Mouse (Mus musculus): Measurements from ENCODE around the gene 4930433I11Rik. TPM values are rescaled to one million over a fixed set of nuclear protein-coding genes. Genes with fewer than 3 reads are reported as not detected.

The 4930433I11Rik gene
- total RNA-seq (2012; rRNA removed) (not detected in 2 replicates), polyA plus RNA-seq (2012; ENCODE audit: insufficient read depth in 1 of 2, insufficient read length in 2 of 2, low read depth in 1 of 2, low replicate concordance in 2 of 2, missing spikeins in 1 of 2) (not detected)

DNA sequence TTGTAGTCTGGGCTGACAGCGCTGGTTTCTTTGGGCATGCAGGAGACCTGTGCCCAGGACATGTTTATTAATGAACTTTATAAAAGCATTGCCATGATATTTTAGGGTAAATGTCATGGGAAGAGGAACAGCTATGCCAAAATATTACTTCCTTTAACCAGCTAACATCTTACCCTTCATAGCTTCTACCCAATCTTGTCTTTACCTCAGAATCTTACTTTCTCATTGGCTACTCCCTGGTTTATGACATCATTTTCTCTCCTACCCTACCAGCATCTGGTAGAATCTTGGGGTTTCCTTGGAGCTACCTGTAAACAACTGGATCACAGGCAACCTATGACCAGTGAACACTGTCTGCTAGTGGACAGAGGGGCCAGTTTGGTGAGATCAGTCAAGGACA, at the start of gene 4930433I11Rik:
Gene 4930433I11Rik (plus strand): TSS at position 301 of the 400 bp plus-strand sequence.
- no peak for DNase-seq (ENCODE audit: low read depth, low spot score)
- H3K27ac ChIP-seq (ENCODE audit: control insufficient read depth, low read depth, low read length) = no peak within 1 kb of the TSS
- H3K79me2 ChIP-seq (ENCODE audit: control insufficient read depth, insufficient read depth, low read length, poor library complexity) = no peaks in the 10 kb centered on the region
- H3K4me3 ChIP-seq (ENCODE audit: control insufficient read depth in 1 of 2, insufficient read depth in 1 of 2, low read depth in 2 of 2, low read length in 2 of 2) = no peak within 1 kb of the TSS
- H3K27me3 ChIP-seq (ENCODE audit: control insufficient read depth in 1 of 2, insufficient read depth in 2 of 2, low read length in 2 of 2) = no peaks in the 10 kb centered on the region
- no peaks in the 10 kb centered on the region for H3K4me1 ChIP-seq (ENCODE audit: control insufficient read depth in 1 of 2, insufficient read depth in 2 of 2, low read length in 2 of 2)
- H3K36me3 ChIP-seq (ENCODE audit: control insufficient read depth in 1 of 2, insufficient read depth in 2 of 2, low read length in 2 of 2) = no peaks in the 10 kb centered on the region
- no peak within 1 kb of the TSS for H3K9ac ChIP-seq (ENCODE audit: control insufficient read depth, low read depth, low read length, poor library complexity, severe bottlenecking)
- TF ChIP-seq MYB (IDR thresholded peaks at IDR 0.05; ENCODE audit: low read depth, low read length) (no peak), CHD1 (IDR thresholded peaks at IDR 0.05; ENCODE audit: low read depth, low read length) (no peak), E2F4 (IDR thresholded peaks at IDR 0.05; ENCODE audit: borderline replicate concordance, low read depth, low read length) (no peak), CTCF (IDR thresholded peaks at IDR 0.05 in 2 of 3, conservative IDR thresholded peaks at IDR 0.05 in 1 of 3; ENCODE audit: control insufficient read depth in 1 of 3, insufficient read depth in 1 of 3, low read depth in 2 of 3, low read length in 3 of 3, poor library complexity in 1 of 3, severe bottlenecking in 1 of 3) (no peak), MAX (IDR thresholded peaks at IDR 0.05; ENCODE audit: low read length) (no peak), ZMIZ1 (IDR thresholded peaks at IDR 0.05; ENCODE audit: low read depth, low read length) (no peak), GATA1 (IDR thresholded peaks at IDR 0.05; ENCODE audit: low read depth, low read length) (no peak), ETS1 (IDR thresholded peaks at IDR 0.05; ENCODE audit: low read depth, low read length) (no peak), TBP (IDR thresholded peaks at IDR 0.05; ENCODE audit: low read depth, low read length) (no peak), JUND (IDR thresholded peaks at IDR 0.05; ENCODE audit: low read depth, low read length) (no peak), ZC3H11A (IDR thresholded peaks at IDR 0.05; ENCODE audit: low read depth, low read length) (no peak), USF2 (IDR thresholded peaks at IDR 0.05; ENCODE audit: borderline replicate concordance in 1 of 2, insufficient read depth in 1 of 2, low read depth in 1 of 2, low read length in 2 of 2) (no peak), MAFK (IDR thresholded peaks at IDR 0.05; ENCODE audit: borderline replicate concordance, low read depth, low read length) (no peak), HCFC1 (IDR thresholded peaks at IDR 0.05; ENCODE audit: low read depth, low read length) (no peak), TCF12 (IDR thresholded peaks at IDR 0.05; ENCODE audit: low read depth, low read length) (no peak), GABPA (IDR thresholded peaks at IDR 0.05; ENCODE audit: low read depth, low read length) (no peak), POLR2AphosphoS2 (IDR thresholded peaks at IDR 0.05; ENCODE audit: low read length) (no peak), RAD21 (IDR thresholded peaks at IDR 0.05; ENCODE audit: low read depth, low read length) (no peak), RCOR1 (IDR thresholded peaks at IDR 0.05; ENCODE audit: low read depth, low read length) (no peak), UBTF (IDR thresholded peaks at IDR 0.05; ENCODE audit: borderline replicate concordance, insufficient read depth, low read depth, low read length) (no peak)
- no peaks in the 10 kb centered on the region for H3K9me3 ChIP-seq (replicated peaks; ENCODE audit: insufficient read depth, low read length)

DNA sequence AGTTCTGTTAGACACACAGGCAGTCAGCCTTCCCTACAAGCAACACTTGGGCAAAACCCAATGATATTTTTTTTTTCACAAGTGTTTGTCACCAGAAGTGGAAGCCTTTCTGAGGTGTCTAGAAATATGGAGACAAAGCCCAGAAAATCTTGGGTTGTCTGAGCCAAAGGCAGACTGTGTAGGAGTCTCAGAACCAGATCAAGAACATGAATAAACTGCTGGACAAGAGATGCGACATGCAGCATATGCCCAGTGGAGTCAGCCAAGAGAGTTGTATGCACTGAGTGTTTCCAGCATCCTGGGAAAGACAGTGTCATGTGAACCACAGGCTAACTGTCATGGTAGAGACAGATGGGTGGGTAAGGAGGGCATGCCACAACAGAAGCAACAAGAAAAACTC, 48.0 kb upstream of the 4930433I11Rik start:
- H3K36me3 ChIP-seq (ENCODE audit: control insufficient read depth in 1 of 2, insufficient read depth in 2 of 2, low read length in 2 of 2) = no peaks in the 10 kb centered on the region
- H3K27ac ChIP-seq (ENCODE audit: control insufficient read depth, low read depth, low read length) = no peak overlapping the region
- no peak overlapping the region for H3K9ac ChIP-seq (ENCODE audit: control insufficient read depth, low read depth, low read length, poor library complexity, severe bottlenecking)
- H3K4me1 ChIP-seq (ENCODE audit: control insufficient read depth in 1 of 2, insufficient read depth in 2 of 2, low read length in 2 of 2) = no peaks in the 10 kb centered on the region
- H3K27me3 ChIP-seq (ENCODE audit: control insufficient read depth in 1 of 2, insufficient read depth in 2 of 2, low read length in 2 of 2) = no peaks in the 10 kb centered on the region
- DNase-seq (ENCODE audit: low read depth, low spot score) = no peak
- H3K79me2 ChIP-seq (ENCODE audit: control insufficient read depth, insufficient read depth, low read length, poor library complexity) = no peaks in the 10 kb centered on the region
- no peak for TF ChIP-seq TAL1 (IDR thresholded peaks at IDR 0.05; ENCODE audit: low read length)
- TF ChIP-seq EP300 (IDR thresholded peaks at IDR 0.05; ENCODE audit: low read depth in 1 of 2, low read length in 2 of 2) = no peak
- TF ChIP-seq CTCF (IDR thresholded peaks at IDR 0.05 in 2 of 3, conservative IDR thresholded peaks at IDR 0.05 in 1 of 3; ENCODE audit: control insufficient read depth in 1 of 3, insufficient read depth in 1 of 3, low read depth in 2 of 3, low read length in 3 of 3, poor library complexity in 1 of 3, severe bottlenecking in 1 of 3) = no peak
- no peak for TF ChIP-seq JUND (IDR thresholded peaks at IDR 0.05; ENCODE audit: low read depth, low read length)
- TF ChIP-seq MXI1 (IDR thresholded peaks at IDR 0.05; ENCODE audit: low read depth, low read length) = no peak
- TF ChIP-seq NRF1 (IDR thresholded peaks at IDR 0.05; ENCODE audit: insufficient read depth, low read depth, low read length, poor library complexity, severe bottlenecking) = no peak
- TF ChIP-seq TCF12 (IDR thresholded peaks at IDR 0.05; ENCODE audit: low read depth, low read length) = no peak
- TF ChIP-seq E2F4 (IDR thresholded peaks at IDR 0.05; ENCODE audit: borderline replicate concordance, low read depth, low read length) = no peak
- no peak for TF ChIP-seq CHD1 (IDR thresholded peaks at IDR 0.05; ENCODE audit: low read depth, low read length)
- no peak for TF ChIP-seq RAD21 (IDR thresholded peaks at IDR 0.05; ENCODE audit: low read depth, low read length)
- TF ChIP-seq MYB (IDR thresholded peaks at IDR 0.05; ENCODE audit: low read depth, low read length) = no peak
- no peak for TF ChIP-seq ZNF384 (IDR thresholded peaks at IDR 0.05; ENCODE audit: low read depth, low read length)
- no peak for TF ChIP-seq SMC3 (IDR thresholded peaks at IDR 0.05; ENCODE audit: low read depth, low read length)
- TF ChIP-seq ZKSCAN1 (IDR thresholded peaks at IDR 0.05; ENCODE audit: low read depth, low read length) = no peak
- no peak for TF ChIP-seq HCFC1 (IDR thresholded peaks at IDR 0.05; ENCODE audit: low read depth, low read length)
- no peak for TF ChIP-seq TBP (IDR thresholded peaks at IDR 0.05; ENCODE audit: low read depth, low read length)
- no peak for TF ChIP-seq USF2 (IDR thresholded peaks at IDR 0.05; ENCODE audit: borderline replicate concordance in 1 of 2, insufficient read depth in 1 of 2, low read depth in 1 of 2, low read length in 2 of 2)
- no peak for TF ChIP-seq ZMIZ1 (IDR thresholded peaks at IDR 0.05; ENCODE audit: low read depth, low read length)
- no peak for TF ChIP-seq GABPA (IDR thresholded peaks at IDR 0.05; ENCODE audit: low read depth, low read length)
- no peak for TF ChIP-seq MYC (IDR thresholded peaks at IDR 0.05; ENCODE audit: low read depth, low read length)
- no peaks in the 10 kb centered on the region for H3K9me3 ChIP-seq (replicated peaks; ENCODE audit: insufficient read depth, low read length)
- H3K4me3 ChIP-seq (ENCODE audit: control insufficient read depth in 1 of 2, insufficient read depth in 1 of 2, low read depth in 2 of 2, low read length in 2 of 2) = no peak overlapping the region
